Mouse (Mus musculus): ENCODE measurements at regions not wholly inside any gene's neighbourhood (a gene's known extent, or its start where the extent isn't known, plus 50 kb on each side); places are given as distances from the start of the nearest gene placed in this dataset.

- TF ChIP-seq CTCF (IDR thresholded peaks at IDR 0.05; ENCODE audit: borderline replicate concordance, extremely low read depth, insufficient read depth, insufficient read length) (no peak), POLR2A (IDR thresholded peaks at IDR 0.05; ENCODE audit: borderline replicate concordance, extremely low read depth, insufficient read depth, insufficient read length, poor library complexity, severe bottlenecking) (no peak)
Observed at GRCm38 (mm10) chr10:84144344-84144687, 296.1 kb downstream of the Nuak1 start.

All from brain, embryonic 14.5 days (tissue).